Comparison of ENCODE assay signal across 14 mouse cellular contexts in genomic region chr19:4121896-4122295, GRCm38 (mm10). TPM values are rescaled to one million over a fixed set of nuclear protein-coding genes. Genes with fewer than 3 reads are reported as not detected.
DNase-seq lines count a peak whose midpoint lies in the region; ATAC-seq and TF ChIP-seq lines count a peak whose summit lies in the region.
"Not testable (repeated sequence)": the region's sequence is repeated elsewhere in the genome, so short reads cannot be mapped to it uniquely, and the experiment has no call there.
"Had no signal": no experiment of that assay in that cellular context is flagged by ENCODE, and none has a peak within 500 bp of the region (broad histone marks: within the 10 kb centered on the region; RNA-seq: fewer than 3 reads in every experiment).

No protein-coding gene starts in this region.

- not testable (repeated sequence) for H3K27ac ChIP-seq in forebrain, embryonic 11.5 days (ENCODE audit: low read depth, low read length); heart, embryonic 13.5 days (replicated peaks); limb, embryonic 13.5 days
- 0 out of 2 replicates have a peak overlapping the region, but pooled peaks have one; percentile 1 for H3K27ac ChIP-seq in lung, embryonic 14.5 days (ENCODE audit: low read depth)
- H3K27ac ChIP-seq in testis, adult 2 months (ENCODE audit: control insufficient read depth, insufficient read depth, low read depth, low read length): peak overlapping the region; percentile 22; the same call in 1 of the 2 replicates

- not testable (repeated sequence) for TF ChIP-seq CTCF in E14TG2a.4 (conservative IDR thresholded peaks at IDR 0.05; ENCODE audit: low read length); lung, embryonic 14.5 days (IDR thresholded peaks at IDR 0.05; ENCODE audit: low read depth); testis, adult 2 months (IDR thresholded peaks at IDR 0.05; ENCODE audit: control insufficient read depth, insufficient read depth, insufficient replicate concordance, low read depth, low read length)

- not testable (repeated sequence) for H3K9me3 ChIP-seq in E14TG2a.4 (ENCODE audit: low read length); forebrain, embryonic 11.5 days (ENCODE audit: control insufficient read depth, low read length); heart, embryonic 13.5 days; limb, embryonic 13.5 days; lung, embryonic 14.5 days (ENCODE audit: low read depth, low read length)

- H3K36me3 ChIP-seq in E14TG2a.4 (ENCODE audit: insufficient read depth, low read length): peaks cover 28% of the 10 kb centered on the region
- H3K36me3 ChIP-seq in forebrain, embryonic 11.5 days (ENCODE audit: control insufficient read depth, insufficient read depth, low read length); testis, adult 2 months (ENCODE audit: control insufficient read depth, insufficient read depth, low read length): not testable (repeated sequence)
- peaks cover 20% of the 10 kb centered on the region for H3K36me3 ChIP-seq in heart, embryonic 13.5 days
- H3K36me3 ChIP-seq in limb, embryonic 13.5 days: peaks cover 19% of the 10 kb centered on the region
- peaks cover 16% of the 10 kb centered on the region for H3K36me3 ChIP-seq in lung, embryonic 14.5 days (ENCODE audit: insufficient read depth)

- DNase-seq in forebrain, embryonic 11.5 days (ENCODE audit: low spot score); lung, embryonic 14.5 days: not testable (repeated sequence)
- peak; percentile 57 for DNase-seq in induced T-regulatory cell, adult 2 months (ENCODE audit: low read depth)

- not testable (repeated sequence) for H3K9ac ChIP-seq in forebrain, embryonic 11.5 days (ENCODE audit: low read length); limb, embryonic 13.5 days; lung, embryonic 14.5 days
- 0 out of 2 replicates have a peak overlapping the region, but pooled peaks have one; percentile 52 for H3K9ac ChIP-seq in heart, embryonic 13.5 days

- 0 out of 2 replicates have a peak overlapping the region, but pooled peaks have one; percentile 11 for H3K4me2 ChIP-seq in forebrain, embryonic 11.5 days (ENCODE audit: low read depth, low read length, severe bottlenecking)
- peak overlapping the region; percentile 70 for H3K4me2 ChIP-seq in heart, embryonic 13.5 days
- peak overlapping the region; percentile 63 for H3K4me2 ChIP-seq in limb, embryonic 13.5 days (replicated peaks)
- H3K4me2 ChIP-seq in lung, embryonic 14.5 days: peak overlapping the region; percentile 65

- ATAC-seq in forebrain, embryonic 11.5 days (replicated peaks; ENCODE audit: low FRiP score); heart, embryonic 13.5 days (ENCODE audit: extremely low read depth, insufficient number of reproducible peaks, low FRiP score, low TSS enrichment); limb, embryonic 13.5 days (ENCODE audit: low FRiP score, low read depth); lung, embryonic 14.5 days (ENCODE audit: insufficient read depth): not testable (repeated sequence)
- 0 out of 2 replicates have a peak, but pooled peaks have one; percentile 7 for ATAC-seq in monocyte, adult 5-6 weeks (replicated peaks; ENCODE audit: insufficient number of reproducible peaks, low FRiP score, low TSS enrichment, poor library complexity, severe bottlenecking)

- H3K27me3 ChIP-seq in E14TG2a.4 (ENCODE audit: insufficient read depth, low read length); forebrain, embryonic 11.5 days (ENCODE audit: control insufficient read depth, insufficient read depth, low read length); heart, embryonic 13.5 days (replicated peaks); limb, embryonic 13.5 days; lung, embryonic 14.5 days (ENCODE audit: insufficient read depth, low read length); testis, adult 2 months (ENCODE audit: control insufficient read depth, insufficient read depth, low read length): not testable (repeated sequence)

- H3K4me1 ChIP-seq in E14TG2a.4 (replicated peaks; ENCODE audit: low read depth, low read length): peaks cover 60% of the 10 kb centered on the region
- not testable (repeated sequence) for H3K4me1 ChIP-seq in forebrain, embryonic 11.5 days (replicated peaks; ENCODE audit: control insufficient read depth, insufficient read depth, low read length)
- peaks cover 25% of the 10 kb centered on the region for H3K4me1 ChIP-seq in heart, embryonic 13.5 days
- peaks cover 31% of the 10 kb centered on the region for H3K4me1 ChIP-seq in limb, embryonic 13.5 days
- peaks cover 11% of the 10 kb centered on the region for H3K4me1 ChIP-seq in lung, embryonic 14.5 days (ENCODE audit: insufficient read depth)
- H3K4me1 ChIP-seq in testis, adult 2 months (ENCODE audit: control insufficient read depth, insufficient read depth, low read length): peaks cover 10% of the 10 kb centered on the region

- TF ChIP-seq POLR2A in testis, adult 2 months (IDR thresholded peaks at IDR 0.05; ENCODE audit: control insufficient read depth, low read depth, low read length): not testable (repeated sequence)

- WGBS in forebrain, embryonic 11.5 days: 56% methylated on average over 6 of the region's 6 CpGs
- WGBS in heart, embryonic 13.5 days: 55% methylated on average over 6 of the region's 6 CpGs
- WGBS in limb, embryonic 13.5 days: 63% methylated on average over 6 of the region's 6 CpGs
- 55% methylated on average over 6 of the region's 6 CpGs for WGBS in lung, embryonic 14.5 days

- peak overlapping the region; percentile 78 for H3K4me3 ChIP-seq in E14TG2a.4 (replicated peaks; ENCODE audit: low read length)
- H3K4me3 ChIP-seq in forebrain, embryonic 11.5 days (ENCODE audit: low read depth, low read length); limb, embryonic 13.5 days; lung, embryonic 14.5 days (ENCODE audit: low read depth, low read length); testis, adult 2 months (ENCODE audit: control insufficient read depth, low read depth, low read length): not testable (repeated sequence)
- H3K4me3 ChIP-seq in heart, embryonic 13.5 days: peak overlapping the region; percentile 61

RNA-seq across cellular contexts. Expression of gene Aip, which starts 3.8 kb away (rescaled TPM):
- 52.3 and 59.0 TPM in 2 replicates for polyA plus RNA-seq in forebrain, embryonic 11.5 days (2014; fragmentation: Nextera tagmentation; extraction: Ambion mirVana)
- 84.3 and 96.3 TPM in 2 replicates for polyA plus RNA-seq in heart, embryonic 13.5 days (2015; fragmentation: Nextera tagmentation; extraction: Ambion mirVana)
- 98.5 and 105 TPM in 2 replicates for polyA plus RNA-seq in limb, embryonic 13.5 days (2015; fragmentation: Nextera tagmentation; extraction: Ambion mirVana)
- 93.5 and 94.5 TPM in 2 replicates for polyA plus RNA-seq in lung, embryonic 14.5 days (2014; fragmentation: Nextera tagmentation; extraction: Ambion mirVana)
- 94.2 to 132 TPM (median 124 TPM) in 3 replicates for total RNA-seq in monocyte, adult 5-6 weeks (2017)
- polyA plus RNA-seq in testis, adult 2 months (2012; rRNA removed): 21.0 and 23.5 TPM in 2 replicates

RNA-seq across cellular contexts. Expression of gene Gpr152, which starts 17.7 kb away (rescaled TPM):
- polyA plus RNA-seq in forebrain, embryonic 11.5 days (2014; fragmentation: Nextera tagmentation; extraction: Ambion mirVana): not detected in 2 replicates
- not detected in 2 replicates for polyA plus RNA-seq in heart, embryonic 13.5 days (2015; fragmentation: Nextera tagmentation; extraction: Ambion mirVana)
- not detected in 2 replicates for polyA plus RNA-seq in limb, embryonic 13.5 days (2015; fragmentation: Nextera tagmentation; extraction: Ambion mirVana)
- polyA plus RNA-seq in lung, embryonic 14.5 days (2014; fragmentation: Nextera tagmentation; extraction: Ambion mirVana): not detected in 2 replicates
- total RNA-seq in monocyte, adult 5-6 weeks (2017): 0.29 to 0.43 TPM in 2 of 3 replicates, not detected in the other
- 0.02 TPM in 1 of 2 replicates, not detected in the other for polyA plus RNA-seq in testis, adult 2 months (2012; rRNA removed)
- total RNA-seq: gastrocnemius, postnatal 10 days had no signal
- polyA plus RNA-seq: forebrain, embryonic 10.5 days; large intestine, adult 2 months; midbrain, embryonic 11.5 days; Patski had no signal

RNA-seq across cellular contexts. Expression of gene Cabp4, which starts 21.9 kb away (rescaled TPM):
- not detected in 2 replicates for polyA plus RNA-seq in forebrain, embryonic 11.5 days (2014; fragmentation: Nextera tagmentation; extraction: Ambion mirVana)
- not detected in 2 replicates for polyA plus RNA-seq in heart, embryonic 13.5 days (2015; fragmentation: Nextera tagmentation; extraction: Ambion mirVana)
- 0.05 and 0.13 TPM in 2 replicates for polyA plus RNA-seq in limb, embryonic 13.5 days (2015; fragmentation: Nextera tagmentation; extraction: Ambion mirVana)
- 0.09 TPM in 1 of 2 replicates, not detected in the other for polyA plus RNA-seq in lung, embryonic 14.5 days (2014; fragmentation: Nextera tagmentation; extraction: Ambion mirVana)
- total RNA-seq in monocyte, adult 5-6 weeks (2017): not detected in 3 replicates
- 0.16 and 0.29 TPM in 2 replicates for polyA plus RNA-seq in testis, adult 2 months (2012; rRNA removed)
- total RNA-seq: gastrocnemius, postnatal 10 days had no signal
- polyA plus RNA-seq: forebrain, embryonic 10.5 days; lung, adult 2 months; midbrain, embryonic 11.5 days had no signal

RNA-seq across cellular contexts. Expression of gene Pitpnm1, which starts 22.1 kb away (rescaled TPM):
- 13.9 and 18.0 TPM in 2 replicates for polyA plus RNA-seq in forebrain, embryonic 11.5 days (2014; fragmentation: Nextera tagmentation; extraction: Ambion mirVana)
- polyA plus RNA-seq in heart, embryonic 13.5 days (2015; fragmentation: Nextera tagmentation; extraction: Ambion mirVana): 18.2 and 21.8 TPM in 2 replicates
- polyA plus RNA-seq in limb, embryonic 13.5 days (2015; fragmentation: Nextera tagmentation; extraction: Ambion mirVana): 6.6 and 7.3 TPM in 2 replicates
- 5.5 and 7.3 TPM in 2 replicates for polyA plus RNA-seq in lung, embryonic 14.5 days (2014; fragmentation: Nextera tagmentation; extraction: Ambion mirVana)
- 127 to 142 TPM (median 137 TPM) in 3 replicates for total RNA-seq in monocyte, adult 5-6 weeks (2017)
- polyA plus RNA-seq in testis, adult 2 months (2012; rRNA removed): 31.9 and 42.8 TPM in 2 replicates

RNA-seq across cellular contexts. Expression of gene Cdk2ap2, which starts 24.9 kb away (rescaled TPM):
- 73.6 and 83.9 TPM in 2 replicates for polyA plus RNA-seq in forebrain, embryonic 11.5 days (2014; fragmentation: Nextera tagmentation; extraction: Ambion mirVana)
- 64.5 and 64.9 TPM in 2 replicates for polyA plus RNA-seq in heart, embryonic 13.5 days (2015; fragmentation: Nextera tagmentation; extraction: Ambion mirVana)
- 56.8 TPM in 2 replicates for polyA plus RNA-seq in limb, embryonic 13.5 days (2015; fragmentation: Nextera tagmentation; extraction: Ambion mirVana)
- 76.6 and 76.8 TPM in 2 replicates for polyA plus RNA-seq in lung, embryonic 14.5 days (2014; fragmentation: Nextera tagmentation; extraction: Ambion mirVana)
- total RNA-seq in monocyte, adult 5-6 weeks (2017): 77.3 to 120 TPM (median 92.6 TPM) in 3 replicates
- 31.5 and 31.7 TPM in 2 replicates for polyA plus RNA-seq in testis, adult 2 months (2012; rRNA removed)

Comparison
In these comparisons a context has a peak if more than half of its experiments do, and no peak if none do; other contexts are left out.
1. H3K4me2 ChIP-seq: peak in every context shown above with its lines; median percentile 70 in heart, embryonic 13.5 days; 65 in lung, embryonic 14.5 days; 63 in limb, embryonic 13.5 days; 11 in forebrain, embryonic 11.5 days.